Mouse (Mus musculus) embryonic facial prominence, embryonic 12.5 days (tissue): ENCODE measurements at regions not wholly inside any gene's neighbourhood (a gene's known extent, or its start where the extent isn't known, plus 50 kb on each side); places are given as distances from the start of the nearest gene placed in this dataset.

Source experiments
- ATAC-seq: fragments of 200-750 bp; cut with Nextera tagmentation; 2 replicates; pipeline ENCODE4 v1.8.0; 2017; ENCODE audit not compliant: insufficient number of reproducible peaks, insufficient read depth, low FRiP score, low TSS enrichment
- H3K27ac ChIP-seq: fragments of 300-500 bp; sonication (generic); 2 replicates; pipeline ENCODE4 v1.5.1; 2016; ENCODE audit warnings: mild to moderate bottlenecking
- H3K27me3 ChIP-seq: fragments of 300-500 bp; sonication (generic); 2 replicates; pipeline ENCODE4 v1.6.1; 2016; ENCODE audit warnings: mild to moderate bottlenecking, moderate library complexity
- H3K36me3 ChIP-seq: fragments of 300-500 bp; sonication (generic); 2 replicates; pipeline ENCODE4 v1.6.1; 2016; ENCODE audit warnings: mild to moderate bottlenecking
- H3K4me1 ChIP-seq: fragments of 300-500 bp; sonication (generic); 2 replicates; pipeline ENCODE4 v1.6.1; 2016
- H3K4me2 ChIP-seq: fragments of 300-500 bp; sonication (generic); replicated peaks from 2 replicates; pipeline ENCODE4 v1.6.1; 2016; ENCODE audit warnings: mild to moderate bottlenecking, moderate library complexity
- H3K4me3 ChIP-seq: fragments of 300-500 bp; sonication (generic); 2 replicates; pipeline ENCODE4 v1.5.1; 2016; ENCODE audit warnings: mild to moderate bottlenecking
- H3K9ac ChIP-seq: fragments of 300-500 bp; sonication (generic); 2 replicates; pipeline ENCODE4 v1.6.1; 2016; ENCODE audit warnings: mild to moderate bottlenecking, moderate library complexity
- H3K9me3 ChIP-seq: fragments of 300-500 bp; sonication (generic); 2 replicates; pipeline ENCODE4 v1.6.1; 2016; ENCODE audit warnings: mild to moderate bottlenecking, moderate library complexity
- WGBS: fragments of 180-500 bp; shearing (Covaris S2); methylation state at CpG from one replicate; pipeline ENCODE4 v1.1.7; 2016; 5-methylcytosine and 5-hydroxymethylcytosine counted together

- no peak for ATAC-seq
- Histone ChIP-seq H3K9me3 (no peaks in the 10 kb centered on the region), H3K4me2 (no peak overlapping the region), H3K4me1 (no peaks in the 10 kb centered on the region), H3K9ac (no peak overlapping the region), H3K36me3 (no peaks in the 10 kb centered on the region), H3K4me3 (no peak overlapping the region), H3K27ac (no peak overlapping the region), H3K27me3 (no peaks in the 10 kb centered on the region)
- 70% methylated on average over 1 of the region's 1 CpGs for WGBS
Measured at GRCm38 (mm10) chr1:169374686-169375085, 156.6 kb downstream of the Nuf2 start.

DNA sequence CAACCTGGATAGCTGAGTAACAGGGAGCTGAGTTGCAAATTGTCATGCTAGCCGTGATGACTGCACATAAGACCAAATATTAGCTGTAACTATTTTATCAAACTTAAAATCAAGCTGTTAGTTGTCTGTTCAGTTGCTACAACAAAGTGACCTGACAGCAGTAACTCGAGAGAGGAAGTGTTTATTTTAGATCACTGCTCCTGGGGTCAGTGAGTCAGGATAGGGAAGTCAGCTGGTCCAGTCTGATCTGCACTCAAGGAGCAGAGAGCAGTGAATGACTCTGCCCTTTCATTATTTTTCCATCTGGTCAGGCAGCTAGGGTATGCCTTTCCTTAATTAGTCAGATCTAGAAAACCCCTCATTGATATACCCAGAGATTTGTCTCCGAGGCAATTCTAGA, 162.5 kb downstream of the Nuf2 start:
- ATAC-seq: no peak
- Histone ChIP-seq H3K9ac (no peak overlapping the region), H3K27ac (no peak overlapping the region), H3K27me3 (no peaks in the 10 kb centered on the region), H3K4me3 (no peak overlapping the region), H3K4me1 (peaks cover 10% of the 10 kb centered on the region; the same call in 1 of the 2 replicates), H3K36me3 (no peaks in the 10 kb centered on the region), H3K9me3 (no peaks in the 10 kb centered on the region), H3K4me2 (no peak overlapping the region)
- 30% methylated on average over 3 of the region's 3 CpGs for WGBS

- Histone ChIP-seq H3K36me3 (no peaks in the 10 kb centered on the region), H3K27ac (no peak overlapping the region), H3K9me3 (no peaks in the 10 kb centered on the region), H3K27me3 (no peaks in the 10 kb centered on the region), H3K9ac (no peak overlapping the region), H3K4me2 (no peak overlapping the region), H3K4me1 (peaks cover 11% of the 10 kb centered on the region; the same call in 1 of the 2 replicates), H3K4me3 (no peak overlapping the region)
- WGBS: 63% methylated on average over 10 of the region's 10 CpGs
- no peak for ATAC-seq
Measured at GRCm38 (mm10) chr1:169367772-169368501, 163.3 kb downstream of the Nuf2 start.

GRCm38 (mm10) chr1:169367316-169367715, 163.9 kb downstream of the Nuf2 start:
- no peak for ATAC-seq
- no peaks in the 10 kb centered on the region for H3K36me3 ChIP-seq
- H3K27me3 ChIP-seq: no peaks in the 10 kb centered on the region
- no peak overlapping the region for H3K9ac ChIP-seq
- no peak overlapping the region for H3K27ac ChIP-seq
- peaks cover 13% of the 10 kb centered on the region; the same call in 1 of the 2 replicates for H3K4me1 ChIP-seq
- H3K9me3 ChIP-seq: no peaks in the 10 kb centered on the region
- H3K4me2 ChIP-seq: no peak overlapping the region
- H3K4me3 ChIP-seq: no peak overlapping the region
- whole genome bisulfite sequencing: 27% methylated on average over 4 of the region's 4 CpGs

DNA sequence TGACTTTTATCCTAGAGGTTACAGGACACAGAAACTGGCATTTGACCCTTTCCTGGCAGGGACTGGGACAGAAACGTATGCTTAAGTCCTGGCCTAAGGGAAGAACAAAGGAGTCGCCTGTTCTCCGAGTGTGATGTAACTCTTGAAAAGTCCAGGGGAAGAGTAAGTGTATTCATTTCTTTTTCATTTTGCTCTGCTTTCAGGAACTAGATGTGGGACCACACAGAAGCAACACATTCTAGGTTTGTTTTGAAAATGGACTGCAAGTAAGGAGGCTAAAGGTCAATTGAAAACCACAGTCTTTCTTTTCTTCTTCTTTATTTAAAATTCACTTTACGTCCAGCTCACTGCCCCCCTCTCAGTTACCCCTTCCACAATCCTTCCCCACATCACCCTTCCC, 168.7 kb downstream of the Nuf2 start:
- no peaks in the 10 kb centered on the region for H3K27me3 ChIP-seq
- WGBS: 27% methylated on average over 4 of the region's 4 CpGs
- H3K9ac ChIP-seq: no peak overlapping the region
- no peak; the same call in 1 of the 2 replicates for ATAC-seq
- H3K4me1 ChIP-seq: peaks cover 13% of the 10 kb centered on the region; the same call in 1 of the 2 replicates
- no peak overlapping the region for H3K27ac ChIP-seq
- no peaks in the 10 kb centered on the region for H3K36me3 ChIP-seq
- no peak overlapping the region for H3K4me3 ChIP-seq
- no peaks in the 10 kb centered on the region for H3K9me3 ChIP-seq
- no peak overlapping the region for H3K4me2 ChIP-seq

DNA sequence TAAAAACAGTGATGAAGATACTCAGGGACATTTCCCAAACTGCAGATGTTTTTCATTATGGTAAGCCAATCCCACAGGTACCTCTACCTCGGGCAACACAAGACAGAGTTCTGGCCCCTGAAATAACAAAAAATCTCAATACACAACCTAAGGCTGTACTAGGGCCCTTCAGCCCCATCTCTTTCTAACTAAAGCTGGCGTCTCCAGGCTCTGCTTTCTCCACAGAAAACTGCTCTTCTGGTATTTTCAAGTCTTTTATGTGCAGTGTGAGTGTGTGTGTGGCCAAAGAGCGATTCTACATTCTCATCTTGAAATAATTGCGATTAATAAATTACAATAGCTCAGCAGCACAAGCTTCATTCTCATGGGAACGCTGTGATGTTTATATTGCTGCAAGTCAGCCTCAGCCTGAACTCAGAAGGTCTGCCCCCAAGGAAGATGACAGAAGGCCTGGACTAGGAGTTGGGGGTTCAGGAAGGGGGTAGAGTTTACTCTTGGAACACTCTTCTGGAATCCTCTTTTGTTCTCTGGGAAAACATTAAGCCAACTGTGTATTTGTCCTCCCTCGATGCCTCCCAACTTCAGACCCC, 173.5 kb downstream of the Nuf2 start:
- Histone ChIP-seq H3K4me1 (peaks cover 17% of the 10 kb centered on the region), H3K4me3 (no peak overlapping the region), H3K27ac (peak overlapping the region; percentile 47; the same call in 1 of the 2 replicates), H3K9ac (no peak overlapping the region), H3K27me3 (no peaks in the 10 kb centered on the region), H3K9me3 (no peaks in the 10 kb centered on the region), H3K4me2 (no peak overlapping the region), H3K36me3 (no peaks in the 10 kb centered on the region)
- 52% methylated on average over 6 of the region's 6 CpGs for WGBS
- no peak for ATAC-seq

DNA sequence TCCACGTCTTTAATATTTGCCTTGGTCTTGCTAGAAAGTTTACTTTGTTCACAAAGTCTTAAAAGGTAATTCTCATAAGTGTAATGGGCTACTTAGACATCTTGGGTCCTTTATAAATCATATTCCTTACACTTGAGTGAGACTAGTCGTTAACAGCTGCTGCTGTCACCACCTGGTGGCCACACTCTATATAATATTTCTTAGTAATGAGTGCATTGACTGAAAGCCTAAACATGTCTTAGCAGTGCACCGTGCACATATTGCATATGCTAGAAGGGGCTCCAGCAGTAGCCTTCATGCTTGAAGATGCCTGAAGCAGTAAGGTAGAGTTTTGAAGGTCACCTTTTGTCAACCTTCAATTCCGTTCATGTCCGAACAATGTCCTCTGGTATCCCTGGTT, 177.2 kb downstream of the Nuf2 start:
- ATAC-seq: no peak
- no peak overlapping the region for H3K27ac ChIP-seq
- no peak overlapping the region for H3K9ac ChIP-seq
- H3K9me3 ChIP-seq: no peaks in the 10 kb centered on the region
- no peak overlapping the region for H3K4me3 ChIP-seq
- no peaks in the 10 kb centered on the region for H3K27me3 ChIP-seq
- no peaks in the 10 kb centered on the region for H3K36me3 ChIP-seq
- no peak overlapping the region for H3K4me2 ChIP-seq
- peaks cover 16% of the 10 kb centered on the region for H3K4me1 ChIP-seq
- 78% methylated on average over 5 of the region's 5 CpGs for WGBS

DNA sequence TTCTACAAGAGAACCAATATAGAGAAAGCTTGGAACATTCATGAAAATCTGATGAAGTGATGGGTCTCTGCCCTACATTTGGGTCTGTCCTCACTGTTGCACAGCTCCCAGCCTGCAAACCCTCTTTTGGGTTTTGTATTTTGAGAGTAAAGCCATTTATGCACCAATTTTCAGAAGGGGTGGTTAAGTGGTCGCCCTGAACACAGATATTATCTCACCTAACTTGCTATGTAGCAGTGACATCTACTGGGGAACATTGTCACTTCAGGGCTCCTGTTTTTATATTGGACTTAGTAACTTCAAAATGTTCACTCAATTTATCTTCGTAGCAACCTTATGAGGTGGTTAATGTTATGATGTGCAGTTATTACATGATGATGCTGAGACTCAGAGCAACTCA, 183.6 kb downstream of the Nuf2 start:
- H3K9me3 ChIP-seq: no peaks in the 10 kb centered on the region
- no peak overlapping the region for H3K4me3 ChIP-seq
- H3K27me3 ChIP-seq: no peaks in the 10 kb centered on the region
- no peak overlapping the region for H3K4me2 ChIP-seq
- 51% methylated on average over 2 of the region's 2 CpGs for WGBS
- no peaks in the 10 kb centered on the region for H3K4me1 ChIP-seq
- no peak for ATAC-seq
- H3K9ac ChIP-seq: no peak overlapping the region
- no peaks in the 10 kb centered on the region for H3K36me3 ChIP-seq
- H3K27ac ChIP-seq: no peak overlapping the region

GRCm38 (mm10) chr1:169346876-169347275, 184.4 kb downstream of the Nuf2 start:
- ATAC-seq: no peak
- no peaks in the 10 kb centered on the region for H3K36me3 ChIP-seq
- no peak overlapping the region for H3K9ac ChIP-seq
- WGBS: 91% methylated on average over 1 of the region's 1 CpGs
- no peaks in the 10 kb centered on the region for H3K27me3 ChIP-seq
- H3K4me3 ChIP-seq: no peak overlapping the region
- H3K4me1 ChIP-seq: no peaks in the 10 kb centered on the region
- H3K9me3 ChIP-seq: no peaks in the 10 kb centered on the region
- no peak overlapping the region for H3K4me2 ChIP-seq
- H3K27ac ChIP-seq: no peak overlapping the region

- WGBS: 67% methylated on average over 1 of the region's 1 CpGs
- no peak for ATAC-seq
- Histone ChIP-seq H3K36me3 (no peaks in the 10 kb centered on the region), H3K4me3 (no peak overlapping the region), H3K27me3 (no peaks in the 10 kb centered on the region), H3K27ac (no peak overlapping the region), H3K4me2 (no peak overlapping the region), H3K4me1 (no peaks in the 10 kb centered on the region), H3K9me3 (no peaks in the 10 kb centered on the region), H3K9ac (no peak overlapping the region)
Measured at GRCm38 (mm10) chr1:169341131-169341530, 190.1 kb downstream of the Nuf2 start.

GRCm38 (mm10) chr1:169338461-169338860, 192.8 kb downstream of the Nuf2 start:
- Histone ChIP-seq H3K9me3 (no peaks in the 10 kb centered on the region), H3K4me1 (no peaks in the 10 kb centered on the region), H3K4me2 (no peak overlapping the region), H3K9ac (no peak overlapping the region), H3K36me3 (no peaks in the 10 kb centered on the region), H3K27ac (no peak overlapping the region), H3K27me3 (no peaks in the 10 kb centered on the region), H3K4me3 (no peak overlapping the region)
- no peak for ATAC-seq
- WGBS: 35% methylated on average over 4 of the region's 4 CpGs

GRCm38 (mm10) chr1:169332165-169332564, 199.1 kb downstream of the Nuf2 start:
- H3K4me1 ChIP-seq: no peaks in the 10 kb centered on the region
- H3K27ac ChIP-seq: no peak overlapping the region
- no peak overlapping the region for H3K4me3 ChIP-seq
- H3K36me3 ChIP-seq: no peaks in the 10 kb centered on the region
- ATAC-seq: no peak
- WGBS: 87% methylated on average over 5 of the region's 5 CpGs
- no peak overlapping the region for H3K4me2 ChIP-seq
- H3K27me3 ChIP-seq: no peaks in the 10 kb centered on the region
- no peak overlapping the region for H3K9ac ChIP-seq
- H3K9me3 ChIP-seq: no peaks in the 10 kb centered on the region
